Mouse (Mus musculus) cerebellum, adult 8-10 months (tissue): ENCODE measurements around the gene Myoc.
A peak's percentile ranks its signal among the peaks of the same experiment; 100 is the strongest.
"Not testable (repeated sequence)": the region's sequence is repeated elsewhere in the genome, so short reads cannot be mapped to it uniquely, and the experiment has no call there.

Experiments
- DNase-seq: peaks from one replicate; pipeline ENCODE4 v3.0.0; 2022

The Myoc gene

GRCm38 (mm10) chr1:162639051-162639750 lies at the start of gene Myoc:
Gene Myoc (plus strand): TSS chr1:162639155.
- DNase-seq: no peak

GRCm38 (mm10) chr1:162589443-162589842 lies 49.5 kb upstream of the Myoc start:
- no peak for DNase-seq

- DNase-seq: no peak
These were observed 48.4 kb upstream of the Myoc start for GRCm38 (mm10) chr1:162590415-162590997.

GRCm38 (mm10) chr1:162597379-162598102 lies 41.4 kb upstream of the Myoc start:
- DNase-seq: no peak

- DNase-seq: no peak
These were observed 39.3 kb upstream of the Myoc start for GRCm38 (mm10) chr1:162599617-162600016.

- DNase-seq: no peak
These were observed 37.7 kb upstream of the Myoc start for GRCm38 (mm10) chr1:162601288-162601687.

- DNase-seq: no peak
These were observed 30.8 kb upstream of the Myoc start for GRCm38 (mm10) chr1:162608127-162608526.

GRCm38 (mm10) chr1:162609633-162610250 lies 29.2 kb upstream of the Myoc start:
- DNase-seq: no peak

- DNase-seq: no peak
These were observed 27.8 kb upstream of the Myoc start for GRCm38 (mm10) chr1:162611191-162611590.

GRCm38 (mm10) chr1:162615511-162615910 lies 23.4 kb upstream of the Myoc start:
- no peak for DNase-seq

GRCm38 (mm10) chr1:162620487-162620886 lies 18.5 kb upstream of the Myoc start:
- no peak for DNase-seq

GRCm38 (mm10) chr1:162623895-162624294 lies 15.1 kb upstream of the Myoc start:
- no peak for DNase-seq

- DNase-seq: no peak
These were observed 13.7 kb upstream of the Myoc start for GRCm38 (mm10) chr1:162625229-162625628.

GRCm38 (mm10) chr1:162627821-162628220 lies 11.1 kb upstream of the Myoc start:
- DNase-seq: not testable (repeated sequence)

GRCm38 (mm10) chr1:162628326-162628725 lies 10.6 kb upstream of the Myoc start:
- DNase-seq: not testable (repeated sequence)

GRCm38 (mm10) chr1:162635291-162635931 lies 3.5 kb upstream of the Myoc start:
- peak; percentile 42 for DNase-seq

GRCm38 (mm10) chr1:162636516-162636915 lies 2.4 kb upstream of the Myoc start:
- no peak for DNase-seq

GRCm38 (mm10) chr1:162638535-162638934 lies 420 bp upstream of the Myoc start:
- DNase-seq: no peak

GRCm38 (mm10) chr1:162639861-162640260 lies 906 bp downstream of the Myoc start:
- DNase-seq: no peak

- DNase-seq: no peak
These were observed 3.6 kb downstream of the Myoc start for GRCm38 (mm10) chr1:162642591-162642990.

- peak; percentile 63 for DNase-seq
These were observed 4.8 kb downstream of the Myoc start for GRCm38 (mm10) chr1:162643752-162644151.

GRCm38 (mm10) chr1:162646083-162646686 lies 7.2 kb downstream of the Myoc start:
- peak; percentile 23 for DNase-seq

GRCm38 (mm10) chr1:162648416-162648815 lies 9.5 kb downstream of the Myoc start:
- DNase-seq: no peak
